Mouse (Mus musculus): ENCODE results near the gene Bfar. TPM values are rescaled to one million over a fixed set of nuclear protein-coding genes. Genes with fewer than 3 reads are reported as not detected.

Bfar gene
- total RNA-seq, 2 experiments from 2014 or later: 48.1 to 49.8 TPM

Other genes starting within 250 kb of the Bfar start
- gene Parn, start 3.7 kb upstream of the Bfar start, total RNA-seq (2014; fragmentation: Nextera tagmentation): 18.8 and 32.3 TPM in 2 replicates
- gene Parn, start 3.7 kb upstream of the Bfar start, total RNA-seq (2017): 49.3 and 55.0 TPM in 2 replicates
- 10.4 and 21.6 TPM in 2 replicates for gene 3110001I22Rik, start 71 bp downstream of the Bfar start, total RNA-seq (2014; fragmentation: Nextera tagmentation)
- gene 3110001I22Rik, start 71 bp downstream of the Bfar start, total RNA-seq (2017): 23.8 and 25.2 TPM in 2 replicates
- gene Pla2g10, start 59.1 kb downstream of the Bfar start, total RNA-seq (2014; fragmentation: Nextera tagmentation): not detected in 2 replicates
- not detected in 2 replicates for gene Pla2g10, start 59.1 kb downstream of the Bfar start, total RNA-seq (2017)
- gene Rrn3, start 108.8 kb downstream of the Bfar start, total RNA-seq (2014; fragmentation: Nextera tagmentation): 24.4 and 27.6 TPM in 2 replicates
- 39.9 and 45.5 TPM in 2 replicates for gene Rrn3, start 108.8 kb downstream of the Bfar start, total RNA-seq (2017)
- 61.4 and 76.5 TPM in 2 replicates for gene Ntan1, start 147.0 kb downstream of the Bfar start, total RNA-seq (2014; fragmentation: Nextera tagmentation)
- 51.9 and 56.2 TPM in 2 replicates for gene Ntan1, start 147.0 kb downstream of the Bfar start, total RNA-seq (2017)
- 48.3 and 52.0 TPM in 2 replicates for gene Pdxdc1, start 231.3 kb downstream of the Bfar start, total RNA-seq (2014; fragmentation: Nextera tagmentation)
- gene Pdxdc1, start 231.3 kb downstream of the Bfar start, total RNA-seq (2017): 67.8 and 71.6 TPM in 2 replicates
- not detected in 2 replicates for gene Mpv17l, start 231.3 kb downstream of the Bfar start, total RNA-seq (2014; fragmentation: Nextera tagmentation)
- gene Mpv17l, start 231.3 kb downstream of the Bfar start, total RNA-seq (2017): 0.65 TPM in 1 of 2 replicates, not detected in the other

Measured in granulocyte monocyte progenitor cell, adult 5-6 weeks (primary cell).